Mouse (Mus musculus) cortical plate, adult 2 months (tissue): ENCODE data around the gene Hspb2. TPM values are rescaled to one million over a fixed set of nuclear protein-coding genes. Genes with fewer than 3 reads are reported as not detected.

Experiments used
- H3K27ac ChIP-seq: fragments of 200-500 bp; 2 replicates; pipeline ENCODE4 v1.5.1; 2012; ENCODE audit warnings: low read length, control low read depth, inconsistent platforms; ENCODE audit not compliant: insufficient read depth
- H3K4me1 ChIP-seq: fragments of 200-500 bp; 2 replicates; pipeline ENCODE4 v1.6.1; 2011; ENCODE audit warnings: low read length; ENCODE audit not compliant: control insufficient read depth, insufficient read depth
- H3K4me3 ChIP-seq: fragments of 200-500 bp; 2 replicates; pipeline ENCODE4 v1.5.1; 2011; ENCODE audit warnings: mild to moderate bottlenecking, low read length, control low read depth; ENCODE audit not compliant: insufficient read depth
- CTCF ChIP-seq: fragments of 200-500 bp; IDR thresholded peaks from 2 replicates; pipeline ENCODE4 v1.5.1; 2011; ENCODE audit warnings: mild to moderate bottlenecking, control low read depth, low read length; ENCODE audit not compliant: insufficient read depth; ENCODE audit errors: extremely low read depth
- POLR2A ChIP-seq: fragments of 200-500 bp; IDR thresholded peaks from 2 replicates; pipeline ENCODE4 v1.6.1; 2011; ENCODE audit warnings: mild to moderate bottlenecking, low read length, control low read depth; ENCODE audit not compliant: insufficient read depth; ENCODE audit errors: extremely low read depth
- polyA plus RNA-seq: library from polyadenylated mRNA; depleted of rRNA; stranded (reverse); fragments of >200 nt; gene quantifications from 2 replicates; pipeline ENCODE4 v1.2.3, GENCODE M21; 2012; rRNA removed

The Hspb2 gene
- polyA plus RNA-seq, result 3.8 and 4.9 TPM in 2 replicates

- Histone ChIP-seq H3K4me3 (peak within 1 kb of the TSS; percentile 43), H3K4me1 (peaks cover 4% of the 10 kb centered on the region; the same call in 1 of the 2 replicates), H3K27ac (peak within 1 kb of the TSS; percentile 89)
- no peak for TF ChIP-seq POLR2A
- no peak for TF ChIP-seq CTCF
Observed at GRCm38 (mm10) chr9:50752054-50752602, at the start of gene Hspb2. Hspb2 (minus strand) TSS chr9:50752354.

GRCm38 (mm10) chr9:50800985-50801384 is 48.8 kb upstream of the Hspb2 start:
- H3K27ac ChIP-seq, result no peak overlapping the region
- no peaks in the 10 kb centered on the region for H3K4me1 ChIP-seq
- no peak overlapping the region for H3K4me3 ChIP-seq
- no peak for TF ChIP-seq POLR2A
- TF ChIP-seq CTCF, result peak; percentile 79

DNA sequence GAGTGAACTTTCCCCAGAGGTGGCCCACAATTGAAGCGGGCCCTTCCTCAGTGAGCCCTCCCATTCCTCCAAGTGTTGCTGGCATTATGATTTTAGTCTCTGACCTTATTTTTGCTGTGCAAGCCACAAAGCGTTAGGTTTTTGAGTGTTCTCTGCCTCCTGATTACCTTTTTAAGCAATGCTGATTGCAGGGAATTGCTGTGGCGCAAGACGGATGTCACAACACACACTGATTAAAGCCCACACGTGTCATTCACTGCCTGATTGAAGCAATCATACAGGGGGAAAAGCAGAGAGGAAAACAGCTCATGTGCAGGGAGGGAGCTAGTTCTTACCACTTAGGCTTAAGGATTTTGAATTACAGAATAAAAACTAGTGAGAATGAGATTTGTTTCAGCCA is 46.2 kb upstream of the Hspb2 start:
- TF ChIP-seq POLR2A (no peak), CTCF (no peak)

GRCm38 (mm10) chr9:50797641-50798040 is 45.5 kb upstream of the Hspb2 start:
- no peaks in the 10 kb centered on the region for H3K4me1 ChIP-seq
- TF ChIP-seq CTCF, result no peak
- no peak for TF ChIP-seq POLR2A
- no peak overlapping the region for H3K4me3 ChIP-seq
- no peak overlapping the region for H3K27ac ChIP-seq

More for the DNA sequence above, 46.2 kb upstream of the Hspb2 start:
- Histone ChIP-seq H3K27ac (no peak overlapping the region), H3K4me1 (no peaks in the 10 kb centered on the region), H3K4me3 (no peak overlapping the region)

DNA sequence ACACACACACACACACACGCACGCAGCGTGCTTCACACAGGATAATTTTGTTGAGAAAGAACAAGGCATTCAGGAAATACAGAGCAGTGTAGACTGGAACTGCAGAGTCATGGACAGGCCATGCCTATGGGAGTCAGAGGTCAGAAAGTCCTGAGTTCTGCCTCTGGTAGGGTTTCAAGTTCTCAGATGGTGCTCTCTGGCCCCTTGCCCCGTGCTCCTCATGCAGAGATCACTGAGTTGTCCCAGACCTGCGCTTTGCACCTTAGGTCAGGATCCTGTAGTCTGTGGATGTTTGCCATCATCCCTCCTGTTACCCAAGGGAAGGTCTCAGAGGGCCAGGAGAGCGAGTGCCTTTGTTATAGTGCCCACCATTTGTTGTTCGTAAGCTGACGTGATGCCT is 44.6 kb upstream of the Hspb2 start:
- no peak overlapping the region for H3K4me3 ChIP-seq
- no peaks in the 10 kb centered on the region for H3K4me1 ChIP-seq
- H3K27ac ChIP-seq, result no peak overlapping the region
- no peak for TF ChIP-seq POLR2A
- no peak for TF ChIP-seq CTCF

DNA sequence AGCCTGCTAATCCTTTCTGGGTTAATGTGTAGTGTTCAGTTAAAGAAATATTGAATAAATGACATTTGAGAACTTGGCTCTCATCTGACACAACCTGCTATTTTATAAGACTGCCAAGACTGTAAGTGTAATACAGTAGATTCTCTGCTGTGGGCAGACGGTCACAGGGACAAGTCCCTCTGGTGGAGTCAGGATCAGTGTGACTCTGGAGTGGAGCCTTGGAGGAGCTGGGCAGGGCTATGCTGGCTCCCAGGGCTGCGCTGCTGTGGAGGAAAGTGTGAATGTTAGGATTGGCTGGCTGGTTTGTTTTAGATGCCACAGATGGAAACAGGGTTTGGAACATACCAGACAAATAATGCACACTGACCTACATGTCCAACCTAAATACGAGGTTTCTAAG is 43.1 kb upstream of the Hspb2 start:
- H3K4me1 ChIP-seq, result no peaks in the 10 kb centered on the region
- H3K27ac ChIP-seq, result no peak overlapping the region
- no peak for TF ChIP-seq CTCF
- no peak for TF ChIP-seq POLR2A
- no peak overlapping the region for H3K4me3 ChIP-seq

GRCm38 (mm10) chr9:50782155-50782554 is 30.0 kb upstream of the Hspb2 start:
- Histone ChIP-seq H3K4me3 (no peak overlapping the region), H3K4me1 (no peaks in the 10 kb centered on the region), H3K27ac (no peak overlapping the region)
- TF ChIP-seq CTCF (peak; percentile 40; the same call in 1 of the 2 replicates), POLR2A (no peak)

DNA sequence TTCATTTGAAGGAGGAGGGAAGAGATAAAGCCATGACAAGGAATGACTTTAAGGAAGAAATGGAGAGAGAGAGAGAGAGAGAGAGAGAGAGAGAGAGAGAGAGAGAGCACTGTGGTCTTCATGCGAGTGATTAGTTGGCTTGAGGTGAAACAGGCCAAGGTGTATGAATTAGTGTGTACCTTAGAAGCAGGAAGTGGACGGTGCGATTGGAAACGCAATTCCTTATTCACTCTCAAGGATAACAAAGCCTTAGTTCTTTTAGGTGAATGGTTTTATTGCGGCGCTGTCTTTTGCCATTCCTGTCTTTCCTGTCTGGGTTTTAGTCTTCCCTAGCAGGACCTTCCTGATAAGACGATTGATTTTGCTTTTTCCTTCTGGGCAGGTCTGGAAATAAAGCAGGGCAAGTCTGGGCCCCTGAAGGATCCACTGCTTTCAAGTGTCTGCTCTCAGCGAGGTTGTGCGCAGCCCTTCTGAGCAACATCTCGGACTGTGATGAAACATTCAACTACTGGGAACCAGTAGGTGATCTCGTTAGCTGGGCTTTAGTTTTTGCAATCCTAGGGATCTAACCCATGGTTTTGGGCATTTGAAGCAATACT is 24.1 kb upstream of the Hspb2 start:
- Histone ChIP-seq H3K4me3 (peak overlapping the region; percentile 64), H3K4me1 (peaks cover 3% of the 10 kb centered on the region; the same call in 1 of the 2 replicates), H3K27ac (no peak overlapping the region)
- no peak for TF ChIP-seq POLR2A

DNA sequence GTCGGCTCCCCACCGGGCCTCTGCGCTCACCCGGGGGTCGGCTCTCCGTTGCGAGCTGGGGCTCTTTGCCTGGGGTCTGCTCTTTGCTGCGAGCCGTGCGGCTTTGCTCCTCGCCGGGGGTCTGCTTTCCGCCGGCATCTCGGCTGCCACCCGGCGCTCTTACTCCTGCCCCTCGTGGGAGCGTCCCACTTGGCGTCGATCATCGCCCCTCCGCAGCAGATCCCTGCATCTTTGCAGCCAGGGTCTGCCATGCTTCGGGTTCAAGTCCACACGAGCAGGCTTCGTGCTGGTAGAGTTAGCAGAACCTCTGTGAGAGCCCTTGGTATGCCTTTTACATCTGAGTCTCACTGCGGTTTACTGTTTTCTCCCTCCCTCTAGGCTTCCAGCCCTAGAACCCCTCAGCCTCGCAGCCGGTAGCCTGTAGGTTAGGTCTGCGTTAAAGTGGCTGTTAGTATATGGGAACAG is 23.5 kb upstream of the Hspb2 start:
- Histone ChIP-seq H3K4me1 (peaks cover 3% of the 10 kb centered on the region; the same call in 1 of the 2 replicates), H3K27ac (no peak overlapping the region), H3K4me3 (peak overlapping the region; percentile 64)
- TF ChIP-seq POLR2A, result no peak
- TF ChIP-seq CTCF, result no peak

GRCm38 (mm10) chr9:50774991-50775612 is 22.9 kb upstream of the Hspb2 start, which contains the start of the genes Alg9 and 1110032A03Rik:
Alg9 (plus strand) TSS chr9:50775019.
1110032A03Rik (minus strand) TSS chr9:50775520.
- Histone ChIP-seq H3K4me1 (peaks cover 3% of the 10 kb centered on the region; the same call in 1 of the 2 replicates), H3K4me3 (peak within 1 kb of the TSS; percentile 64), H3K27ac (0 out of 2 replicates have a peak within 1 kb of the TSS, but pooled peaks have one; percentile 51)
- TF ChIP-seq POLR2A, result peak; percentile 67
- TF ChIP-seq CTCF, result no peak
